Mouse (Mus musculus): ENCODE measurements around the gene Tmod3. TPM values are rescaled to one million over a fixed set of nuclear protein-coding genes. Genes with fewer than 3 reads are reported as not detected.

Gene Tmod3
- polyA plus RNA-seq, 1 experiment from 2014 or later, result 103 TPM

Other genes starting within 250 kb of the Tmod3 start
- gene Bcl2l10, start 211.9 kb downstream of the Tmod3 start, polyA plus RNA-seq (2014; fragmentation: Nextera tagmentation; extraction: Ambion mirVana), result not detected in 2 replicates
- 151 TPM in 2 replicates for gene Mapk6, start 149.7 kb downstream of the Tmod3 start, polyA plus RNA-seq (2014; fragmentation: Nextera tagmentation; extraction: Ambion mirVana)
- gene Leo1, start 118.1 kb downstream of the Tmod3 start, polyA plus RNA-seq (2014; fragmentation: Nextera tagmentation; extraction: Ambion mirVana), result 52.4 and 53.0 TPM in 2 replicates
- 20.9 and 28.1 TPM in 2 replicates for gene Tmod2, start 51.7 kb upstream of the Tmod3 start, polyA plus RNA-seq (2014; fragmentation: Nextera tagmentation; extraction: Ambion mirVana)
- gene Lysmd2, start 66.1 kb upstream of the Tmod3 start, polyA plus RNA-seq (2014; fragmentation: Nextera tagmentation; extraction: Ambion mirVana), result 19.7 and 21.6 TPM in 2 replicates
- 0.24 TPM in 2 replicates for gene Scg3, start 124.4 kb upstream of the Tmod3 start, polyA plus RNA-seq (2014; fragmentation: Nextera tagmentation; extraction: Ambion mirVana)
- 5.6 and 7.1 TPM in 2 replicates for gene Bmp5, start 215.7 kb upstream of the Tmod3 start, polyA plus RNA-seq (2014; fragmentation: Nextera tagmentation; extraction: Ambion mirVana)